Mouse (Mus musculus) heart, embryonic 13.5 days (tissue): Measurements from ENCODE around the gene Pbx1. TPM values are rescaled to one million over a fixed set of nuclear protein-coding genes. Genes with fewer than 3 reads are reported as not detected.

ENCODE experiments used
- ATAC-seq: fragments of 200-750 bp; cut with Nextera tagmentation; 2 replicates; pipeline ENCODE4 v1.8.0; 2017; ENCODE audit warnings: moderate TSS enrichment; ENCODE audit not compliant: insufficient number of reproducible peaks, low FRiP score, low TSS enrichment; ENCODE audit errors: extremely low read depth
- H3K27ac ChIP-seq: fragments of 300-500 bp; sonication (generic); replicated peaks from 2 replicates; pipeline ENCODE4 v1.5.1; 2015; ENCODE audit warnings: moderate library complexity, mild to moderate bottlenecking, inconsistent platforms
- H3K27me3 ChIP-seq: fragments of 300-500 bp; sonication (generic); replicated peaks from 2 replicates; pipeline ENCODE4 v1.6.1; 2015; ENCODE audit warnings: mild to moderate bottlenecking, inconsistent platforms
- H3K36me3 ChIP-seq: fragments of 300-500 bp; sonication (generic); 2 replicates; pipeline ENCODE4 v1.6.1; 2015; ENCODE audit warnings: mild to moderate bottlenecking, inconsistent platforms
- H3K4me1 ChIP-seq: fragments of 300-500 bp; sonication (generic); 2 replicates; pipeline ENCODE4 v1.6.1; 2015; ENCODE audit warnings: inconsistent platforms
- H3K4me2 ChIP-seq: fragments of 300-500 bp; sonication (generic); 2 replicates; pipeline ENCODE4 v1.6.1; 2015; ENCODE audit warnings: inconsistent platforms, mild to moderate bottlenecking, moderate library complexity
- H3K4me3 ChIP-seq: fragments of 300-500 bp; sonication (generic); 2 replicates; pipeline ENCODE4 v1.5.1; 2015; ENCODE audit warnings: moderate library complexity, mild to moderate bottlenecking, inconsistent platforms
- H3K9ac ChIP-seq: fragments of 300-500 bp; sonication (generic); 2 replicates; pipeline ENCODE4 v1.6.1; 2015; ENCODE audit warnings: inconsistent platforms, mild to moderate bottlenecking, moderate library complexity
- H3K9me3 ChIP-seq: fragments of 300-500 bp; sonication (generic); 2 replicates; pipeline ENCODE4 v1.6.1; 2016; ENCODE audit warnings: inconsistent platforms
- WGBS: fragments of 180-500 bp; shearing (Covaris S2); methylation state at CpG from one replicate; pipeline ENCODE4 v1.1.7; 2015; ENCODE audit warnings: mixed read lengths; 5-methylcytosine and 5-hydroxymethylcytosine counted together
- polyA plus RNA-seq: library from polyadenylated mRNA; unstranded; fragments of >200 nt; fragmentation: Nextera tagmentation; extraction: Ambion mirVana; gene quantifications from 2 replicates; pipeline ENCODE4 v1.2.1, GENCODE M21; 2015

Gene Pbx1
- polyA plus RNA-seq, 1 experiment from 2014 or later, result 23.2 TPM

DNA sequence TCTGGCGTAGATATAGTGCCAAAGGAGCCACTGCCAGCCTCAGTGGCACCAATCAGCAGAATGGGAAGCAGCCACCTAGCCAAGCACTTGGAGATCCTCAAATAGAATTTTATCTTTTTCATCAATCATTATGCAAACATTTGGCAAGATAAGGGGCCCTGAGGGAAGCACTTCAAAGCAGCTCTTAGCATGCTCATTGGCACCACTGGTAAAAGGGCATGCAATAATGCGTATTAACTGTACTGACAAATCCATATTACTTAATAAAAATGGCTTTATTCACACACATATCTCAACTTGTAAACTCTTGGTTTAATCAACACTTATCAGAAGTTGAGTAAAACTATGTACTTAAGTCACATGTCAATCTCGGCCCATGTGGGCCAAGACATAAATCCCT, 1.6 kb upstream of the Pbx1 start:
- Histone ChIP-seq H3K4me3 (no peak overlapping the region), H3K36me3 (no peaks in the 10 kb centered on the region), H3K4me2 (no peak overlapping the region), H3K9ac (no peak overlapping the region), H3K27me3 (no peaks in the 10 kb centered on the region), H3K4me1 (peaks cover under 1% of the 10 kb centered on the region), H3K27ac (no peak overlapping the region), H3K9me3 (no peaks in the 10 kb centered on the region)
- no peak for ATAC-seq
- WGBS, result 90% methylated on average over 3 of the region's 3 CpGs

DNA sequence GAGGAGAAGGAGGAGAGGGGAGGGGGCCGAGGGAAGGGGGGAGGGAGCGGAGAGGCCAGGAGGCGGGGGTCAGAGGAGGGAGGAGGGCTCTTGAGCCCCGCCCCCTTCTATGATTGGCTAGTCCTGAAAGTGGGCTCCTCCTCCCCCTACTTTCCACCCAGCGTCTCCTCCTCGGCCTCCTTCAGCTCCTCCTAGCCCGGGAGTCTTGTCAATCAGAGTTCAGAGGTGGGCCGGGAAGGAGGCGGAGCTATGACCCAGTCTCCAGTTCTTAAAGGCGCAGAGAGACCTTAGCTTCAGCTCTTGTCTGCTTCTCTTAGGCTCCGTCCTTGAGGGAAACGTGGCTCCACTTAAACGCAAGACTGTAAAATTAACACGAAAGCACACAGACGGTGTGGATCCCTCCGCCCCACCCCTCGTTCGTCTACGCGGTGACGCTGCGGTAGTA, 233 bp upstream of the Pbx1 start:
- Histone ChIP-seq H3K4me1 (peaks cover 14% of the 10 kb centered on the region), H3K36me3 (no peaks in the 10 kb centered on the region), H3K9ac (peak overlapping the region; percentile 98), H3K4me3 (peak overlapping the region; percentile 88), H3K4me2 (peak overlapping the region; percentile 71), H3K27me3 (no peaks in the 10 kb centered on the region), H3K27ac (peak overlapping the region; percentile 81), H3K9me3 (no peaks in the 10 kb centered on the region)
- peak; percentile 99 for ATAC-seq
- WGBS, result under 1% methylated on average over 22 of the region's 22 CpGs

DNA sequence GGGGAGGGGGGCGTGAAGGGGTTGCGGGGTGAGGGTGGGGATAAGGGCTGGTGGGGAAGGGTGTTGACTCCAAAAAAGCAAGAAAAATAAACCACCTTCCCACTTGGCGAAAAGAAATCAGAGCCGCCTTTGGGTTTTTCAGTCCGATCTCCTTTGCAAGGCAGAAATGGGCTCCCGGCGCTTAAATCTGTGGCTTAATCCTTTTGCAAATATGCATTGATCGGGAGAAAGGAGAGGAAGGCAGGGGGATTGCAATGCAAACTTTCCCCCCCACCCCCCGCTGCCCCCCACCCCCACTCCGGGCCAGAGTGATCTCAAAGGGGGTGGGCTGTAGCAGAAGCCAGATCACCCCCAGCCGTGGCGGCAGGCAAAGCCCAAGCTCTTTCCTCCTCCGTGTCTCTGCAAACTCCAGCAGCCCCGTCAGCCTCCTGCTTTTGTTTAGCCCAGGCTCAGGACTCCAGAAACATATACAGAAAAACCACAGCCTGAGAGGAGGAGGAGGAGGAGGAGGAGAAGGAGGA, 299 bp downstream of the Pbx1 start:
- H3K4me2 ChIP-seq, result peak overlapping the region; percentile 77
- peak overlapping the region; percentile 98 for H3K9ac ChIP-seq
- H3K27ac ChIP-seq, result peak overlapping the region; percentile 99
- ATAC-seq, result peak; percentile 70
- no peaks in the 10 kb centered on the region for H3K27me3 ChIP-seq
- H3K36me3 ChIP-seq, result peaks cover 5% of the 10 kb centered on the region; the same call in 1 of the 2 replicates
- peaks cover 19% of the 10 kb centered on the region for H3K4me1 ChIP-seq
- H3K4me3 ChIP-seq, result peak overlapping the region; percentile 88
- H3K9me3 ChIP-seq, result no peaks in the 10 kb centered on the region
- WGBS, result 0% methylated on average over 14 of the region's 14 CpGs

DNA sequence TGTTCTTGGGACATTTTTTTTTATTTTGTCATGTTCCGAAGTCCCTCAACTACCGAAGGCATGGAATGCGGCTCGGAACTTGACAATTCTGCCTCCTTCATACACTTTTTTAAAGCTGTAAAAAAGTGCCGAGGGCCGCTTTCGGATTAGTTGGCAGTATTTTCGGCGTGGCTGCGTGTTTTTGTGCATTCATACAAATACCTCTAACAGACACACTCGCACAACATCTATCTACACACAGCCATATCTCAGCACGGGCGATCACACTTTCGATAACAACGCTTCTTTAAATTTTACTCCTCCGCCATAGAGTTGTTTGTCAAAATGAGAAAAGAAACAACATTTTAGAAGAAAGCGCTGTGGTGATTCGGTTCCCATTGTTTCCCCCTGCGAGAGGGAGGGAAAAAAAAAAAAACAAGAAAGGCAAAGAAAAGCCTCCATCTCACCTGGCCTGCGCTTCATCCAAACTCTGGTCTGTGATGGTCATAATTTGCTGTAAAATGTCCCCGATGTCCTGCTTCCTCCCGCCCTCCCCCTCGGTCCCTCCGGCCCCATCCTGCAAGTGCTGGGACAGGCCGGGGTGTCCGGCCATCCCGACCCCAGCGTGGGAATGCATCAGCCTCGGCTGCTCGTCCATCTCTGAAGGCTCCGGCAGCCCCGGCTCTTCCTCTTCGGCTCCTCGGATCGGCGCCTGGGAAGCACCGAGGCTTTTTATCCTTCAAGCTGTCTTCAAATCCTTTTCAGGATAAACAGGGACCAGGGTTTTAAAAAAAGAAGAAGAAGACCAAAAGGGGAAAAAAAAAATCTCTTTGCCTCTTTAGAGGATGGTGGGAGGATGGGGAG, 981 bp downstream of the Pbx1 start:
- Histone ChIP-seq H3K9me3 (no peaks in the 10 kb centered on the region), H3K4me3 (peak overlapping the region; percentile 88), H3K36me3 (peaks cover 5% of the 10 kb centered on the region; the same call in 1 of the 2 replicates), H3K27me3 (no peaks in the 10 kb centered on the region), H3K4me2 (peak overlapping the region; percentile 77), H3K4me1 (peaks cover 26% of the 10 kb centered on the region), H3K9ac (peak overlapping the region; percentile 98), H3K27ac (peak overlapping the region; percentile 99)
- no peak for ATAC-seq
- under 1% methylated on average over 37 of the region's 37 CpGs for WGBS

DNA sequence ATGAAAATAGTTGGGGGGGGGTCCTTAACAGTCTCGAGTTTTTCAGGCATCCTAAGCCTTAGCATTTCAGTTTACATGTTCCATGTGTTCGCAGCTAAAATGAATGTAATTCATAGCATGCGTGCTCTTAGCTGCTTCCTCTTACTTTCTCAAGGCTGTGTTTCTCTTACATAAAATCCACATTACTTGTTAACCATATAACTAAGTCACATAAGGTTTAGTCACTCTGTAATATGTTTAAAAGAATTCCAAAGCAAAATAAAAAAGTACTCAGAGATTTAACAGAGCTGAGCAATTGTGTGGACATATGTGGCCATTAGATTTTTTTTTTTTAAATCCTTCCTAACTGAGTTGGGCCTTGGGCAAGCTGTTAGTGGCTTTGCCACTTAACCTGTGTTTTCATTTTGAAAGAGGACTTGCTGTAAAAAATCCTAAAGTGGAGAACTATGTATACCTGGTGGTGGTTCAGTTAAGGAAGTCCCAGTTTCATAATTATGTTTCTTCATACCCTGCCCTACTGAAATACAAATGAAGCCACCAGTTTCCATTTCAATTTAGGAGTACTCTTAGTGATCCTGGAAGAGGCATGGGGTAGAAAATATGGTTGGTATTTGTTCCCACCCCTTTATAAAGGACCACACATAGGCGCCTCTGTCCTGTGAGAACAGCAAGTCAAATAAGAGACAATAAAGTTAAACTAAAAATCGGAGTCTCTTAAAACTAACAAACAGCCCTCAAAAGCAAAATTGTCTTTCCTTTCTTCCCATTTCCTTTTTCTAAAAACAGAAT, 2.0 kb downstream of the Pbx1 start:
- Histone ChIP-seq H3K9me3 (no peaks in the 10 kb centered on the region), H3K27me3 (no peaks in the 10 kb centered on the region), H3K4me3 (peak overlapping the region; percentile 88), H3K4me1 (peaks cover 35% of the 10 kb centered on the region), H3K4me2 (peak overlapping the region; percentile 77), H3K9ac (peak overlapping the region; percentile 98), H3K36me3 (peaks cover 5% of the 10 kb centered on the region; the same call in 1 of the 2 replicates), H3K27ac (peak overlapping the region; percentile 99)
- 6% methylated on average over 5 of the region's 5 CpGs for WGBS
- ATAC-seq, result no peak

DNA sequence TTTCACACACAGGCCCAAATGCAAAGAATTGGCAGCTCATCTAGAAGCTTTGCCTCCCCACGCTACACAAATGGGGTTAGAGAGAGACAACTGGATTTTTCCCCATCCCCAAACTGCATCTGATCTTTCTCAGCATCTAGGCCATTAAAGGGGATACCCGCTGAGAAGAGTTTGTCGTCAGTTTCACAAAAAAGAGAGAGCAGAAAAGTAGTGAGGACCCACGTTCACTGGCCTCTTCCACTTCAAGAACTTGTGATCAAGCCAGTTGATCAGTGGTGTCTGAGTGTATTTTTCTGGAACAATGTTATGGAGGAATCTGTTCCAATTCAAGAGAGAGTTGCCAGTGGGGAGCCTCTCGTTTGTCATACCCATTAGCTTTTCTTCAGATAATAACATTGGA, 2.7 kb downstream of the Pbx1 start:
- peak overlapping the region; percentile 98 for H3K9ac ChIP-seq
- H3K27ac ChIP-seq, result peak overlapping the region; percentile 99
- peaks cover 42% of the 10 kb centered on the region for H3K4me1 ChIP-seq
- H3K36me3 ChIP-seq, result peaks cover 5% of the 10 kb centered on the region; the same call in 1 of the 2 replicates
- no peaks in the 10 kb centered on the region for H3K27me3 ChIP-seq
- 3% methylated on average over 5 of the region's 5 CpGs for WGBS
- peak overlapping the region; percentile 88 for H3K4me3 ChIP-seq
- ATAC-seq, result no peak
- peak overlapping the region; percentile 77 for H3K4me2 ChIP-seq
- no peaks in the 10 kb centered on the region for H3K9me3 ChIP-seq

DNA sequence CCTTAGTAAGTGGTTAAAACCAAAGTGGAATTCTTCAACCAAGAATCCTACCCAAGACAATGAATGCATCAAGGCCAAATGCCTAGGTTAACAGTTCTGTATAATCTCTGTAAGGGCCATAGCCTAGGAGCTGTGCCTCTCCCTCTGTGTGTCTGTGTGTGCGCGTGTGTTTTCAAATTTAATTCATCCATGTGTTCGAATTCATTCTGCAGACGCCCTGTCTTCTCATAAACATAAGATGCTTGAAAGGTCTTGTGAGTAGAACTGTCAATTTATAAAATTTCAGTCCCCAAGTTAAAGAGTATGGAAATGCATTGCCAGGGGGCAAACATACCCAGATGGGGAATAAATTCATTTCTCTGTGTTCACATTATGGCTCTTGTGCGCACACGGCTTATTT, 3.8 kb downstream of the Pbx1 start:
- Histone ChIP-seq H3K4me1 (peaks cover 53% of the 10 kb centered on the region), H3K27me3 (no peaks in the 10 kb centered on the region), H3K4me2 (peak overlapping the region; percentile 77), H3K9ac (peak overlapping the region; percentile 98), H3K27ac (peak overlapping the region; percentile 40; the same call in 1 of the 2 replicates), H3K4me3 (peak overlapping the region; percentile 88), H3K36me3 (peaks cover 5% of the 10 kb centered on the region; the same call in 1 of the 2 replicates), H3K9me3 (no peaks in the 10 kb centered on the region)
- 45% methylated on average over 6 of the region's 6 CpGs for WGBS
- ATAC-seq, result no peak

DNA sequence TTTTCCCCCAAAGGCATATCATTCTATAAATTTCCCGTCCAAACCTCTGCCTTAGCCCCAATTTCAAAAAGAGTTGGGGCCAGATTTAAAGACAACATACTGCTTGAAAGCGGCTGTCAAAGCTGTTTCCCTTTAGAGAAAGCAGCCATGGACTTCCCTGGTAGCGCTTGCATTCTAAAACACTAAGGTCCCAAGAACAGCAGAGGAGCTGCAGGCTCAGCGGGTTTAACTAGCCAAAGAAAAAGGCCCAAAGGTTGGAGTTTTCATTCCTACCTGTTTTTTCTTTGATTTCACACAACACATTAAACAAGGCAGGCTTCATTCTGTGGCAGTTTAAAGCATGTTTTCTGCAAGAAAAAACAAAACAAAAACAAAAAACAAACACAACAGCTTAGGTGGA, 4.5 kb downstream of the Pbx1 start:
- Histone ChIP-seq H3K4me3 (peak overlapping the region; percentile 88), H3K36me3 (peaks cover 9% of the 10 kb centered on the region), H3K27me3 (no peaks in the 10 kb centered on the region), H3K4me2 (peak overlapping the region; percentile 77), H3K4me1 (peaks cover 60% of the 10 kb centered on the region), H3K27ac (peak overlapping the region; percentile 40), H3K9me3 (no peaks in the 10 kb centered on the region), H3K9ac (peak overlapping the region; percentile 98)
- no peak for ATAC-seq
- 28% methylated on average over 4 of the region's 4 CpGs for WGBS

DNA sequence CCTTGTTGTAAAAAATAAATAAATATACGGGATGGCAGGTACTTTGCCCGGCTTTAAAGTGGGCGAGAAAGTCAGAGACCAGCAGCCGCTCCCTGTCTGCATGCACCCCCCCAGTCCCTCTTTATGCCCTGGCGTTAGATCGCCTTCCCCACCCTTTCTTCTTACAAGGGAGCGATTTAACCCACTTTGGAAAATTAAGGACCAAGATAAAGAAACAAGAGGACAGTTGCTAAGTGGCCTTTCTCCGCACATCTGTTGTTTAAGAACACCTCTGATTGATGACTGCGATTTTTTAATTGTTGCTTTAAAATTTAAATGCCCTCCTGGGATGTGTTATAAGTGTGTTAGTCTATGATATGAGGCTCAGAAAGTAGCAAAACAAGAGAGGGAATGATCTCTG, 5.2 kb downstream of the Pbx1 start:
- H3K9me3 ChIP-seq, result no peaks in the 10 kb centered on the region
- H3K27ac ChIP-seq, result peak overlapping the region; percentile 40
- WGBS, result 32% methylated on average over 9 of the region's 9 CpGs
- H3K4me3 ChIP-seq, result peak overlapping the region; percentile 88
- H3K4me1 ChIP-seq, result peaks cover 63% of the 10 kb centered on the region
- no peak for ATAC-seq
- H3K36me3 ChIP-seq, result peaks cover 15% of the 10 kb centered on the region
- H3K4me2 ChIP-seq, result peak overlapping the region; percentile 77
- H3K9ac ChIP-seq, result peak overlapping the region; percentile 98
- no peaks in the 10 kb centered on the region for H3K27me3 ChIP-seq

DNA sequence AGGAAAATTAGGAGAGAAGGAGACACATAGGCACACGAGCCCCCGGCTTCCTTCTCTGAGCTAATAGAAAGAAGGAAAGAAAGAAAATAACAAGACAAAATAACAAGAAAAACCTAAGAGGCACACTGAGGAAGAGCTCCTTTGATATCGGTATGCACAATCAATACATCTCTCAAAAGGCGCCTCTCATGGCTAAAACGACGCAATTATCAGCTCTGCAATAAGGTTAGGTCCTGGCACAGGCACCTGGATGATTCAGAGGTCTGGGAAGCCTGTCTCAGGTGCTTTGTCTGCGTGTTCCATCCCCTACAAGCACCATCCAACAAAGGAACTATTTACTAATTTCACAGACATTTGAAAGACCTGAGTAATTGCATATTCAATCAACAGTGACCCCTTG, 5.8 kb downstream of the Pbx1 start:
- peaks cover 66% of the 10 kb centered on the region for H3K4me1 ChIP-seq
- H3K27me3 ChIP-seq, result no peaks in the 10 kb centered on the region
- WGBS, result 59% methylated on average over 7 of the region's 7 CpGs
- H3K27ac ChIP-seq, result no peak overlapping the region
- H3K9me3 ChIP-seq, result no peaks in the 10 kb centered on the region
- H3K4me2 ChIP-seq, result peak overlapping the region; percentile 77
- no peak for ATAC-seq
- peaks cover 22% of the 10 kb centered on the region for H3K36me3 ChIP-seq
- H3K9ac ChIP-seq, result peak overlapping the region; percentile 98
- peak overlapping the region; percentile 88 for H3K4me3 ChIP-seq
